Mouse (Mus musculus): ENCODE results near the gene Spr.

DNA sequence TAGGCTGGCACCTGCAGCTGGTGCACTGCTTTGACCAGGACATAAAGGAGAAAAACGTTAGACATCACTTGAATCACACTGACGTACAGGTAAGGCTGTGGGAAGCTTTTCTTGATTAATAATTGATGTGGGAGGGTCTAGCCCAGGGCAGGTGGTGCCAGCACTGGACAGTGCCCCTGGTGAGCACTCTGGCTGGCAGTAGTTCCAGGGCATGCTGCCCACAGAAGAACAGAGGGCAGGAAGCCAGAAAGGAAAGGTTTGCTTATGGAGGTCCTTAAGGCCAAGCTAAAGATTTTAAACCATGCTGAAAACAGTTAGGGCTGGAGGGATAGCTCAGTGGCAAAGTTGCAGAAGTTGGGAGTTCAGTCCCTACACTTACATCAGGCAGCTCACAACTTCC, 42.5 kb upstream of the Spr start:
- no peak for TF ChIP-seq CTCF (conservative IDR thresholded peaks at IDR 0.05 in 1 of 2, IDR thresholded peaks at IDR 0.05 in 1 of 2; ENCODE audit: low read depth in 2 of 2, low read length in 2 of 2)
- TF ChIP-seq ELF1 (IDR thresholded peaks at IDR 0.05; ENCODE audit: low read depth, low read length): no peak
- TF ChIP-seq EP300 (IDR thresholded peaks at IDR 0.05; ENCODE audit: low read length): no peak
- TF ChIP-seq POLR2A (IDR thresholded peaks at IDR 0.05; ENCODE audit: low read depth, low read length): no peak
- no peak for TF ChIP-seq POLR2AphosphoS2 (IDR thresholded peaks at IDR 0.05; ENCODE audit: low read depth, low read length)

All from CH12.LX (cell line).